Mouse (Mus musculus): ENCODE measurements around the gene Sumf1. TPM values are rescaled to one million over a fixed set of nuclear protein-coding genes. Genes with fewer than 3 reads are reported as not detected.

Sumf1 gene
- polyA plus RNA-seq, 1 experiment from 2014 or later = 7.7 TPM

DNA sequence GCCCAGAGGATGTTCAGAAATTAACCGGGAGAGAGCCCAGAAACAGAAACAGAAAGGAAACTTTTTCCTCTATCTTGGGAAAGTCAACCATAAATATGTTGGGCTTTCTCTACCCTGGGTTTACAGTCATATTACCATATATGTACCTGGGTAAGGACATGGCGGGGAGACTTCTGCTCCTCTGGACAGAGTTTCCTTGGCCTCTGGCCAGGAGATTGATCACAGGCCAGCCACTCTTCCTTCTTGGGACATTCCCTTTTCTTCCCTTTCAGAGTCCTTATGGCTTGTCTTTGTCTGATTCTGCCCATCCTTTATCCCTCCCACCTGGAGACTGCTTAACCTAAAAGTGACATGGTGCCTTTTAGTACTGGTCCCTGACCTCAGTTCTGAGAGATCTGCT, 39.6 kb upstream of the Sumf1 start:
- Histone ChIP-seq H3K27me3 (ENCODE audit: control insufficient read depth, insufficient read depth, low read depth, low read length) (no peaks in the 10 kb centered on the region), H3K9ac (ENCODE audit: low read depth, low read length) (no peak overlapping the region), H3K36me3 (ENCODE audit: control insufficient read depth, insufficient read depth) (no peaks in the 10 kb centered on the region), H3K9me3 (replicated peaks; ENCODE audit: control insufficient read depth, low read length) (no peaks in the 10 kb centered on the region), H3K27ac (ENCODE audit: low read length) (no peak overlapping the region), H3K4me1 (ENCODE audit: control insufficient read depth, low read depth, low read length) (no peaks in the 10 kb centered on the region; the same call in 1 of the 2 replicates), H3K4me3 (ENCODE audit: low read depth, low read length) (no peak overlapping the region), H3K4me2 (ENCODE audit: low read depth, low read length) (no peak overlapping the region)
- 82% methylated on average over 2 of the region's 2 CpGs for WGBS (ENCODE audit: insufficient replicate concordance)
- no peak for ATAC-seq (ENCODE audit: low read depth)

- ATAC-seq (ENCODE audit: low read depth) = no peak
- Histone ChIP-seq H3K4me2 (ENCODE audit: low read depth, low read length) (no peak overlapping the region), H3K4me3 (ENCODE audit: low read depth, low read length) (no peak overlapping the region), H3K27ac (ENCODE audit: low read length) (no peak overlapping the region), H3K4me1 (ENCODE audit: control insufficient read depth, low read depth, low read length) (no peaks in the 10 kb centered on the region; the same call in 1 of the 2 replicates), H3K36me3 (ENCODE audit: control insufficient read depth, insufficient read depth) (no peaks in the 10 kb centered on the region), H3K9ac (ENCODE audit: low read depth, low read length) (no peak overlapping the region), H3K9me3 (replicated peaks; ENCODE audit: control insufficient read depth, low read length) (no peaks in the 10 kb centered on the region), H3K27me3 (ENCODE audit: control insufficient read depth, insufficient read depth, low read depth, low read length) (no peaks in the 10 kb centered on the region)
- 77% methylated on average over 4 of the region's 4 CpGs for WGBS (ENCODE audit: insufficient replicate concordance)
These were observed 39.0 kb upstream of the Sumf1 start for GRCm38 (mm10) chr6:108224361-108224760.

DNA sequence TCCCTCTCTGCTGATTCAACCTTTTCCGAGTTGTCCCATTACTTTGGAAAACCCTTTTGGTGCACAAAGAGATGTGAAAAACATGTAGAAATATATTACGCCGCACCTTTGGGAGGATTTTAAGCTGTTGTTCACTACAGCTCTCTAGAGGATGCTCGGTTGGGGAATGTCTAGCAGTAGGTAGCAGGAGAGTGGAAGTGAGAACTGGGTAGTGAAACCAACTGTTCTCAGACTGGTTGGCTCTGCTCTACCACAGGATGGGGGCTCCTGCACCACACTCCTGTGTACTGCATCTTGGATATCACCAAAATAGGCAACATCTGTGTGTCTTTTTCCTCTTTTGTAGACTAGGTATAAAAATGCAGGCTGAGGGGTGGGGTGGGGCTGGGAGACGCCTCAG, 37.5 kb upstream of the Sumf1 start:
- 57% methylated on average over 5 of the region's 5 CpGs for WGBS (ENCODE audit: insufficient replicate concordance)
- ATAC-seq (ENCODE audit: low read depth) = no peak
- H3K36me3 ChIP-seq (ENCODE audit: control insufficient read depth, insufficient read depth) = no peaks in the 10 kb centered on the region

GRCm38 (mm10) chr6:108222435-108222834, 37.1 kb upstream of the Sumf1 start:
- Histone ChIP-seq H3K4me1 (ENCODE audit: control insufficient read depth, low read depth, low read length) (no peaks in the 10 kb centered on the region), H3K9ac (ENCODE audit: low read depth, low read length) (no peak overlapping the region), H3K9me3 (replicated peaks; ENCODE audit: control insufficient read depth, low read length) (no peaks in the 10 kb centered on the region), H3K27ac (ENCODE audit: low read length) (no peak overlapping the region), H3K4me3 (ENCODE audit: low read depth, low read length) (no peak overlapping the region), H3K36me3 (ENCODE audit: control insufficient read depth, insufficient read depth) (no peaks in the 10 kb centered on the region), H3K27me3 (ENCODE audit: control insufficient read depth, insufficient read depth, low read depth, low read length) (no peaks in the 10 kb centered on the region), H3K4me2 (ENCODE audit: low read depth, low read length) (no peak overlapping the region)
- WGBS (ENCODE audit: insufficient replicate concordance) = 54% methylated on average over 5 of the region's 5 CpGs
- no peak for ATAC-seq (ENCODE audit: low read depth)

More for the DNA sequence above, 37.5 kb upstream of the Sumf1 start:
- no peaks in the 10 kb centered on the region for H3K27me3 ChIP-seq (ENCODE audit: control insufficient read depth, insufficient read depth, low read depth, low read length)
- H3K9ac ChIP-seq (ENCODE audit: low read depth, low read length) = no peak overlapping the region
- no peak overlapping the region for H3K4me2 ChIP-seq (ENCODE audit: low read depth, low read length)
- H3K4me3 ChIP-seq (ENCODE audit: low read depth, low read length) = no peak overlapping the region
- no peaks in the 10 kb centered on the region for H3K9me3 ChIP-seq (replicated peaks; ENCODE audit: control insufficient read depth, low read length)
- H3K27ac ChIP-seq (ENCODE audit: low read length) = no peak overlapping the region
- no peaks in the 10 kb centered on the region; the same call in 1 of the 2 replicates for H3K4me1 ChIP-seq (ENCODE audit: control insufficient read depth, low read depth, low read length)

- 76% methylated on average over 3 of the region's 3 CpGs for WGBS (ENCODE audit: insufficient replicate concordance)
- no peak for ATAC-seq (ENCODE audit: low read depth)
- H3K9me3 ChIP-seq (replicated peaks; ENCODE audit: control insufficient read depth, low read length) = no peaks in the 10 kb centered on the region
- H3K27ac ChIP-seq (ENCODE audit: low read length) = no peak overlapping the region
- H3K36me3 ChIP-seq (ENCODE audit: control insufficient read depth, insufficient read depth) = no peaks in the 10 kb centered on the region
- H3K4me2 ChIP-seq (ENCODE audit: low read depth, low read length) = no peak overlapping the region
- no peak overlapping the region for H3K4me3 ChIP-seq (ENCODE audit: low read depth, low read length)
- H3K4me1 ChIP-seq (ENCODE audit: control insufficient read depth, low read depth, low read length) = peaks cover 11% of the 10 kb centered on the region
- no peaks in the 10 kb centered on the region for H3K27me3 ChIP-seq (ENCODE audit: control insufficient read depth, insufficient read depth, low read depth, low read length)
- no peak overlapping the region for H3K9ac ChIP-seq (ENCODE audit: low read depth, low read length)
These were observed 32.6 kb upstream of the Sumf1 start for GRCm38 (mm10) chr6:108217987-108218386.

DNA sequence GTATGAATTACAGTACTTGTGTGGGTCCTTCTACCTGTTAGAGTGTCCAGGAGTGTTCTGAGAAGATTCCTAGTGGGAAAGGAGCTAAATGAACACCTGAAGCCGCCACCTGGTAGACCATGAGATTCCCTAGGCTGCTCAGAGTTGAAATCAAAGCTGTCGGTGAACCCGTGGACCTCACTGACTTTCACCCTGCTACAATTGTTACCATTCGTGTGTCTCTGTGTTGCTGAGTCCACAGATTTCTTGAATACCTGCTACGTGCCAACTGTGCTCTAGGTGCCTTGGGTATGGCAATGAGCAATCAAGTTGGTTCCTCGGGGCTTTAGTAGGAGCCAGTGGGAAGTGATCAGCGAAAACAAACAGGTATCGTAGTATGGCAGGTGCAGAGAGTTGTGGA, 31.4 kb upstream of the Sumf1 start:
- Histone ChIP-seq H3K9me3 (replicated peaks; ENCODE audit: control insufficient read depth, low read length) (no peaks in the 10 kb centered on the region), H3K4me1 (ENCODE audit: control insufficient read depth, low read depth, low read length) (peaks cover 14% of the 10 kb centered on the region), H3K4me2 (ENCODE audit: low read depth, low read length) (no peak overlapping the region), H3K27ac (ENCODE audit: low read length) (no peak overlapping the region), H3K9ac (ENCODE audit: low read depth, low read length) (no peak overlapping the region), H3K36me3 (ENCODE audit: control insufficient read depth, insufficient read depth) (no peaks in the 10 kb centered on the region), H3K27me3 (ENCODE audit: control insufficient read depth, insufficient read depth, low read depth, low read length) (no peaks in the 10 kb centered on the region), H3K4me3 (ENCODE audit: low read depth, low read length) (no peak overlapping the region)
- 68% methylated on average over 8 of the region's 8 CpGs for WGBS (ENCODE audit: insufficient replicate concordance)
- ATAC-seq (ENCODE audit: low read depth) = no peak

GRCm38 (mm10) chr6:108216091-108216490, 30.7 kb upstream of the Sumf1 start:
- Histone ChIP-seq H3K27me3 (ENCODE audit: control insufficient read depth, insufficient read depth, low read depth, low read length) (no peaks in the 10 kb centered on the region), H3K4me2 (ENCODE audit: low read depth, low read length) (no peak overlapping the region), H3K27ac (ENCODE audit: low read length) (no peak overlapping the region), H3K4me3 (ENCODE audit: low read depth, low read length) (no peak overlapping the region), H3K36me3 (ENCODE audit: control insufficient read depth, insufficient read depth) (no peaks in the 10 kb centered on the region), H3K9me3 (replicated peaks; ENCODE audit: control insufficient read depth, low read length) (no peaks in the 10 kb centered on the region), H3K9ac (ENCODE audit: low read depth, low read length) (no peak overlapping the region), H3K4me1 (ENCODE audit: control insufficient read depth, low read depth, low read length) (peaks cover 15% of the 10 kb centered on the region)
- 79% methylated on average over 5 of the region's 5 CpGs for WGBS (ENCODE audit: insufficient replicate concordance)
- no peak for ATAC-seq (ENCODE audit: low read depth)

- H3K9ac ChIP-seq (ENCODE audit: low read depth, low read length) = peak overlapping the region; percentile 71
- no peak for ATAC-seq (ENCODE audit: low read depth)
- peaks cover 15% of the 10 kb centered on the region for H3K4me1 ChIP-seq (ENCODE audit: control insufficient read depth, low read depth, low read length)
- no peaks in the 10 kb centered on the region for H3K36me3 ChIP-seq (ENCODE audit: control insufficient read depth, insufficient read depth)
- H3K27me3 ChIP-seq (ENCODE audit: control insufficient read depth, insufficient read depth, low read depth, low read length) = no peaks in the 10 kb centered on the region
- peak overlapping the region; percentile 90 for H3K4me2 ChIP-seq (ENCODE audit: low read depth, low read length)
- WGBS (ENCODE audit: insufficient replicate concordance) = 4% methylated on average over 10 of the region's 10 CpGs
- H3K4me3 ChIP-seq (ENCODE audit: low read depth, low read length) = peak overlapping the region; percentile 78
- no peak overlapping the region for H3K27ac ChIP-seq (ENCODE audit: low read length)
- H3K9me3 ChIP-seq (replicated peaks; ENCODE audit: control insufficient read depth, low read length) = no peaks in the 10 kb centered on the region
These were observed 29.0 kb upstream of the Sumf1 start for GRCm38 (mm10) chr6:108214294-108214925.

DNA sequence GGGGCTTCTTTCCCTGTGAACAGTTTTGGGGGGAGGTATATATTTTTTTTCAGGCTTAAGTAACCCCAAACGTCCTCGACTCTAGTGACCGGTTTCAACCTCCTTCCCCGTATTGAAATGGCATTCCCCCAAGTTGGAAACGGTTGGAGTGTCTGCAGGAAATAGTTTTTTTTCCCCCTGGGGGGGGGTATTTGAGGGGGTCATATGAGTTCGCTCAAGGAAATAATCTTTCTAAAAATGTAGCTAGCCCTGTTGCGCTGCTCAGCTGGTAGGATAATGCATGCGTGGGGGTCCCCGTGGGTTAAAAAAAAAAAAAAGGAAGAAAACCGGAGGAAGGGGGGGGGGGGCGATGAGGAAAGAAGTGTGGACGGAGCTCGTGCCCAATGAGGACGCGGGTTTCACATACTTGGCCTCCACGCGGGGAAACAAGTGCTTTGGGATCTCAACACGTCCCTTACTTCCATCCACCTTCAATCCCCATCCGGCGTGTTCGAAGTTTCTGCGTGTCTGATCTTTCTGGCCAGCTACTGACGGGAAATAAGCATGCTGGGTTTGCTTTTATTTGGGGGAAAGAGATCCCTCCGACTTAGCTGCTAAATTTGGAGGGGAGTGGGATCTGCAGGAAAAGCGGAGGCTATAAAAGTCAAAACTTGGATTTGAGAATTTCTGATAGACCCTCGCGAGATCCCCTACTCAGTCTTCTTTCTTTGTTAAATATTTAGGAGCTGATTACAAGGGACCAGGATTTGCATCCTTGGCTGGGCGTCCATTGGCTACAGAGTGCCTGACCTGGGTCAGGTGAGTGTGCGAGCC, 28.3 kb upstream of the Sumf1 start:
- H3K27me3 ChIP-seq (ENCODE audit: control insufficient read depth, insufficient read depth, low read depth, low read length) = no peaks in the 10 kb centered on the region
- no peaks in the 10 kb centered on the region for H3K9me3 ChIP-seq (replicated peaks; ENCODE audit: control insufficient read depth, low read length)
- no peak overlapping the region for H3K27ac ChIP-seq (ENCODE audit: low read length)
- H3K4me2 ChIP-seq (ENCODE audit: low read depth, low read length) = peak overlapping the region; percentile 90
- peak overlapping the region; percentile 71 for H3K9ac ChIP-seq (ENCODE audit: low read depth, low read length)
- WGBS (ENCODE audit: insufficient replicate concordance) = under 1% methylated on average over 28 of the region's 29 CpGs
- H3K4me1 ChIP-seq (ENCODE audit: control insufficient read depth, low read depth, low read length) = peaks cover 15% of the 10 kb centered on the region
- H3K4me3 ChIP-seq (ENCODE audit: low read depth, low read length) = peak overlapping the region; percentile 78
- H3K36me3 ChIP-seq (ENCODE audit: control insufficient read depth, insufficient read depth) = no peaks in the 10 kb centered on the region
- ATAC-seq (ENCODE audit: low read depth) = no peak
